In the genomic region with DNA sequence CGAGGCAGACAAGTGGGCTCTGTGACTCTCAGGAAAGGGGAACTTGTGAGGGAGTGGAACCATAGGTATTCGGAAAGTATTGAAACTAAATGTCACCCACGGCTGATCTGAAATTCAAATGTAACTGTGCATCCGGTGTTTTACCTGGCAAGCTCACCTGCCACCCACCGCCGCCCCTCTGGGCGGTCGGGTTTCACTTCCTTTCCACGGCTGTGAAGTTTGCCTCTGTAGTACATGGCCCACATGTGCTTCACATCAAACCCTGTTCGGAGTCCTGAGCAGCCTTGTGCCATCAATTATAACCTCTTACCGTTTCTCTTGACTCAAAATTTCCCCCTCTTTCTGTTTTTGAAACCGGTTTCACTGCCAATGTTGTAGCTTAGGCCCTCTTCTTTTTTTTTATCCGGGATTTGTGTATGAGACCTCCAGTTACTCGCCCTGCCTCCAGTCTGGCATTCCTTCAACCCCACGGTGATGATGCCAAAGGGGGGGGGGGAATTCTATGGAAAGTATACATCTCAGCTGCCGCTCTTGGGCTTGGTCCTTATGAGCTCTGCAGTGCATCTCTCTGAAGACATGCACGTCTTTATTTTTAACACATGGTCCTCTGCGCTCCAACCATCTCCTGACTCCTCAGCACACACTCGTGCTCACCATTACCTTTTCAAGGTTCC, we compare ENCODE assay signal across 20 mouse cellular contexts.
A peak's percentile ranks its signal among the peaks of the same experiment; 100 is the strongest.
DNase-seq lines count a peak whose midpoint lies in the region; ATAC-seq and TF ChIP-seq lines count a peak whose summit lies in the region.
"Had no signal": no experiment of that assay in that cellular context is flagged by ENCODE, and none has a peak within 500 bp of the region (broad histone marks: within the 10 kb centered on the region; RNA-seq: fewer than 3 reads in every experiment).

No protein-coding gene starts in this region.

- ATAC-seq in embryonic facial prominence, embryonic 11.5 days (replicated peaks; ENCODE audit: insufficient number of reproducible peaks, low FRiP score, low TSS enrichment, low read depth) = no peak
- peak; percentile 40; the same call in 1 of the 2 replicates for ATAC-seq in stomach, embryonic 16.5 days (ENCODE audit: insufficient read depth, low FRiP score)
- ATAC-seq in stomach, postnatal 0 days (ENCODE audit: low FRiP score, low TSS enrichment) = no peak
- ATAC-seq in liver, embryonic 11.5 days (replicated peaks; ENCODE audit: low FRiP score) = no peak

- H3K27me3 ChIP-seq in embryonic facial prominence, embryonic 11.5 days (ENCODE audit: control insufficient read depth, insufficient read depth, low read length) = no peaks in the 10 kb centered on the region
- no peaks in the 10 kb centered on the region for H3K27me3 ChIP-seq in embryonic facial prominence, embryonic 10.5 days (replicated peaks; ENCODE audit: low read depth, poor library complexity, severe bottlenecking)
- H3K27me3 ChIP-seq in stomach, embryonic 16.5 days (ENCODE audit: control insufficient read depth, insufficient read depth, low read length) = no peaks in the 10 kb centered on the region
- H3K27me3 ChIP-seq in stomach, postnatal 0 days (ENCODE audit: control insufficient read depth, insufficient read depth, low read length) = no peaks in the 10 kb centered on the region
- H3K27me3 ChIP-seq in splenic B cell, adult 2 months (ENCODE audit: control insufficient read depth, insufficient read depth, low read length, poor library complexity, severe bottlenecking) = no peaks in the 10 kb centered on the region
- no peaks in the 10 kb centered on the region for H3K27me3 ChIP-seq in liver, embryonic 11.5 days (replicated peaks; ENCODE audit: control insufficient read depth, insufficient read depth, low read length)
- H3K27me3 ChIP-seq: heart, embryonic 12.5 days; hindbrain, embryonic 15.5 days; neural tube, embryonic 15.5 days had no signal

- H3K4me1 ChIP-seq in embryonic facial prominence, embryonic 11.5 days (ENCODE audit: control insufficient read depth, insufficient read depth, low read length) = no peaks in the 10 kb centered on the region
- no peaks in the 10 kb centered on the region for H3K4me1 ChIP-seq in embryonic facial prominence, embryonic 10.5 days
- no peaks in the 10 kb centered on the region for H3K4me1 ChIP-seq in stomach, embryonic 16.5 days (ENCODE audit: control insufficient read depth, insufficient read depth, low read length)
- H3K4me1 ChIP-seq in stomach, postnatal 0 days (replicated peaks; ENCODE audit: control insufficient read depth, insufficient read depth) = no peaks in the 10 kb centered on the region
- no peaks in the 10 kb centered on the region for H3K4me1 ChIP-seq in liver, embryonic 11.5 days (replicated peaks; ENCODE audit: control insufficient read depth, insufficient read depth, low read length)
- H3K4me1 ChIP-seq: forebrain, embryonic 10.5 days; heart, embryonic 12.5 days; hindbrain, embryonic 15.5 days; neural tube, embryonic 15.5 days had no signal

- H3K27ac ChIP-seq in embryonic facial prominence, embryonic 11.5 days (replicated peaks; ENCODE audit: low read depth, low read length) = no peak overlapping the region
- no peak overlapping the region for H3K27ac ChIP-seq in embryonic facial prominence, embryonic 10.5 days (replicated peaks)
- H3K27ac ChIP-seq in stomach, embryonic 16.5 days (ENCODE audit: low read length) = no peak overlapping the region; the same call in 1 of the 2 replicates
- no peak overlapping the region for H3K27ac ChIP-seq in stomach, postnatal 0 days (replicated peaks)
- H3K27ac ChIP-seq in liver, embryonic 11.5 days (ENCODE audit: low read depth, low read length) = no peak overlapping the region
- H3K27ac ChIP-seq: forebrain, embryonic 10.5 days; hindbrain, embryonic 15.5 days; neural tube, embryonic 15.5 days had no signal

- no peak for TF ChIP-seq CTCF in stomach, postnatal 0 days (IDR thresholded peaks at IDR 0.05; ENCODE audit: low read depth)

- H3K9ac ChIP-seq in embryonic facial prominence, embryonic 11.5 days (replicated peaks; ENCODE audit: low read length) = no peak overlapping the region
- no peak overlapping the region for H3K9ac ChIP-seq in stomach, embryonic 16.5 days (ENCODE audit: low read length)
- no peak overlapping the region for H3K9ac ChIP-seq in stomach, postnatal 0 days (ENCODE audit: low read length)
- H3K9ac ChIP-seq in liver, embryonic 11.5 days (ENCODE audit: low read depth, low read length) = no peak overlapping the region
- H3K9ac ChIP-seq: heart, embryonic 12.5 days; hindbrain, embryonic 15.5 days; neural tube, embryonic 15.5 days had no signal

- WGBS in embryonic facial prominence, embryonic 11.5 days = 65% methylated on average over 19 of the region's 19 CpGs
- 79% methylated on average over 19 of the region's 19 CpGs for WGBS in embryonic facial prominence, embryonic 10.5 days
- WGBS in stomach, embryonic 16.5 days = 59% methylated on average over 19 of the region's 19 CpGs
- 62% methylated on average over 19 of the region's 19 CpGs for WGBS in stomach, postnatal 0 days
- WGBS in liver, embryonic 11.5 days = 76% methylated on average over 19 of the region's 19 CpGs

- TF ChIP-seq EP300 in stomach, postnatal 0 days (optimal IDR thresholded peaks at IDR 0.05) = no peak

- H3K36me3 ChIP-seq in embryonic facial prominence, embryonic 11.5 days (replicated peaks; ENCODE audit: control insufficient read depth, insufficient read depth, low read depth, low read length) = no peaks in the 10 kb centered on the region
- H3K36me3 ChIP-seq in embryonic facial prominence, embryonic 10.5 days (replicated peaks) = no peaks in the 10 kb centered on the region
- H3K36me3 ChIP-seq in stomach, embryonic 16.5 days (ENCODE audit: control insufficient read depth, insufficient read depth, low read length) = no peaks in the 10 kb centered on the region
- no peaks in the 10 kb centered on the region for H3K36me3 ChIP-seq in stomach, postnatal 0 days (ENCODE audit: control insufficient read depth, insufficient read depth, low read length)
- H3K36me3 ChIP-seq in splenic B cell, adult 2 months (ENCODE audit: control insufficient read depth, insufficient read depth, low read length, poor library complexity, severe bottlenecking) = no peaks in the 10 kb centered on the region
- H3K36me3 ChIP-seq in liver, embryonic 11.5 days (ENCODE audit: control insufficient read depth, insufficient read depth, low read length) = no peaks in the 10 kb centered on the region
- H3K36me3 ChIP-seq: forebrain, embryonic 10.5 days; heart, embryonic 12.5 days; hindbrain, embryonic 15.5 days; neural tube, embryonic 15.5 days had no signal

- no peak overlapping the region for H3K4me3 ChIP-seq in embryonic facial prominence, embryonic 11.5 days (ENCODE audit: low read depth, low read length)
- no peak overlapping the region for H3K4me3 ChIP-seq in embryonic facial prominence, embryonic 10.5 days
- no peak overlapping the region for H3K4me3 ChIP-seq in stomach, embryonic 16.5 days (replicated peaks; ENCODE audit: low read length)
- no peak overlapping the region for H3K4me3 ChIP-seq in stomach, postnatal 0 days (ENCODE audit: low read depth, low read length)
- H3K4me3 ChIP-seq in liver, embryonic 11.5 days (ENCODE audit: low read depth, low read length) = no peak overlapping the region
- H3K4me3 ChIP-seq: forebrain, embryonic 10.5 days; heart, embryonic 12.5 days; hindbrain, embryonic 15.5 days; myocyte; neural tube, embryonic 15.5 days had no signal

- no peaks in the 10 kb centered on the region for H3K9me3 ChIP-seq in embryonic facial prominence, embryonic 11.5 days (replicated peaks; ENCODE audit: control insufficient read depth, low read length)
- H3K9me3 ChIP-seq in embryonic facial prominence, embryonic 10.5 days = no peaks in the 10 kb centered on the region
- H3K9me3 ChIP-seq in stomach, embryonic 16.5 days (replicated peaks; ENCODE audit: control insufficient read depth, low read length) = no peaks in the 10 kb centered on the region
- H3K9me3 ChIP-seq in stomach, postnatal 0 days (ENCODE audit: control insufficient read depth, low read length) = no peaks in the 10 kb centered on the region
- H3K9me3 ChIP-seq in liver, embryonic 11.5 days (ENCODE audit: control insufficient read depth, low read length) = no peaks in the 10 kb centered on the region
- H3K9me3 ChIP-seq: forebrain, embryonic 10.5 days; hindbrain, embryonic 15.5 days; neural tube, embryonic 15.5 days had no signal

- no peak overlapping the region for H3K4me2 ChIP-seq in embryonic facial prominence, embryonic 11.5 days (ENCODE audit: low read depth, low read length)
- H3K4me2 ChIP-seq in stomach, embryonic 16.5 days (ENCODE audit: low read depth, low read length) = no peak overlapping the region
- H3K4me2 ChIP-seq in stomach, postnatal 0 days (replicated peaks; ENCODE audit: low read depth) = no peak overlapping the region
- H3K4me2 ChIP-seq in liver, embryonic 11.5 days = no peak overlapping the region
- H3K4me2 ChIP-seq: heart, embryonic 12.5 days; hindbrain, embryonic 15.5 days; neural tube, embryonic 15.5 days had no signal

- peak; percentile 52 for DNase-seq in embryonic facial prominence, embryonic 11.5 days (ENCODE audit: low spot score)
- DNase-seq in embryonic facial prominence, embryonic 10.5 days (ENCODE audit: low spot score) = no peak
- DNase-seq in stomach, postnatal 0 days (ENCODE audit: low spot score) = no peak
- DNase-seq in forelimb bud, embryonic 11.5 days (ENCODE audit: low read depth, low spot score) = peak; percentile 29
- peak; percentile 23 for DNase-seq in splenic B cell, adult 2 months (ENCODE audit: low read depth, low spot score)
- DNase-seq in liver, embryonic 11.5 days (ENCODE audit: low spot score) = no peak
- no peak for DNase-seq in cerebellum, adult 9-11 months
- DNase-seq: cerebellum, postnatal 10 days; gastrocnemius, postnatal 36 days; kidney, adult 11 months; layer of hippocampus, postnatal 36 days; liver; lung, adult 2 months; midbrain, embryonic 14.5 days had no signal

Comparison
In these comparisons a context has a peak if more than half of its experiments do, and no peak if none do; other contexts are left out.
1. DNase-seq: peak in embryonic facial prominence, embryonic 11.5 days (single experiment), forelimb bud, embryonic 11.5 days (single experiment) and splenic B cell, adult 2 months (single experiment); none in embryonic facial prominence, embryonic 10.5 days (single experiment), stomach, postnatal 0 days (single experiment), liver, embryonic 11.5 days (single experiment) and cerebellum, adult 9-11 months (single experiment).